Mouse (Mus musculus): ENCODE measurements at regions not wholly inside any gene's neighbourhood (a gene's known extent, or its start where the extent isn't known, plus 50 kb on each side); places are given as distances from the start of the nearest gene placed in this dataset.

DNA sequence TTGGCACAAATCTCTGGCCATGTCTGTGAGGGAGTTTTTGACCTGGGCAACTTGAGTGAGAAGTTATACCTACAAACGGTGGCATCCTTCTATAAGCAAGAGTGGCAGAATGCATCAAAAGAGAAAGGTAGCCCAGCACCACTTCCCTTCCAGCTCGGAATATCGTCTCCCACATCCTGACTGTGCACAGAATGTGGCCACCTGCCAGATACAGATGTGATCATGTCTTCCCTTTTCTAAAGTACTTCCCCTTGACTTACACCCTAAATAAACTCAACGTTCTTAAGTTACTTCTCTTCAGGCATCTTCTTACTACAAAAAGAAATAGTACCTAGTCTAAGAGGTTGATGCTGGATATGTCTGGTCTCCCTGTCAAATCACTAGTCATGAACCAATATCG is 175.2 kb upstream of the 2610001J05Rik start:
- no peak for DNase-seq (ENCODE audit: low spot score in 2 of 2)

DNA sequence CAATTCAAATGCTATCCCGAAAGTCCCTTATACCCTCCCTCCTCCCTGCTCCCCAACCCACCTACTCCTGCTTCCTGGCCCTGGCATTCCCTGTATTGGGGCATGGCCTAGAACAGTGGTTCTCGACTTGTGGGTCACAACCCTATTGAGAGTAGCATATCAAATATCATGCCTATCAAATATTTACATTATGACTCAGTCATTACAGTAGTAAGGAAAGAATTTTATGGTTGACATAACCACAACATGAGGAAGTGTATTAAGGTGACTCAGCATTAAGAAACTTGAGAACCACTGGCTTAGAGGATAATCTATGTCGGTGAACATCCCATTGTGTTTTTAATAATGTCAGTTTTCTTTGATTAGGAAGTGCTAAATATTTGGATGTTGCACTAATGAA is 173.3 kb upstream of the 2610001J05Rik start:
- no peak for DNase-seq (ENCODE audit: low spot score in 2 of 2)

DNA sequence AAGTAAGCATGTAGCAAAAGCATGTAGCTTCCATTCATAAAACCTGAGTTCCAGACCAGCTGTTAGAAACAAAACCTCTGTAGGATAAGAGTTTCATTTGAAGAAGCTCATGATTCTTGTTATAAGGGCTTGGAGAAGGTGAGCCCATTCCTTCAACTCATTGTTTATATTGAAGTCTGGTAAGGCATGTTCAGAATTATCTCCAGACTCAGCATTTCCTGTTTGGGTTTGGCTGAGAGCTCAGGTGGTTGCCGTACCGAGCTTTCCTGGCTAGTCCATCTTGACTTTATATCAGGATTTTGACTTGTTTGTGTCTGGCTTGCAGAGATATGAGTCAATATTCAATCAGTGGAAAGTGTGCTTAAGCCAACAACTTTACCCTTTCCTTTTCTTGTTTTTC is 154.6 kb upstream of the 2610001J05Rik start:
- no peak for DNase-seq (ENCODE audit: low spot score in 2 of 2)

DNA sequence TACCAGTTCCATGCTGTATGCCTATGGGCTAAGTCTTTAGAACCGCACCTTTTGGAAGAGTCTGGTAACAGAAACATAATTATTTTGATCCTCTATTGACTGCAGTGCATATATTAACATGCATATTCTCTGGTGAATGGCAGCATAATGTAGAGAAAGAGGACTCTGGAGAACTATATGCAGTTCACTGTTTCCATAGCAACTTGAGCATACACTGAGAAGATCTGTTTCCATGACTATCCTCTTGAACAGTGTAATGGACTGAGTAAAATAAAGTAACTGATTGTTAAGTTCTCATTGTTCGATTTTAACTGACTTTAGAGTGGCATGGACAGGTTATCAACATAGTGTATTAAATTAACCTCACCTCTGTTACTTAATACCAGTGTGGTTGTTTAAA is 147.6 kb upstream of the 2610001J05Rik start:
- DNase-seq (ENCODE audit: low spot score in 2 of 2), result no peak

DNA sequence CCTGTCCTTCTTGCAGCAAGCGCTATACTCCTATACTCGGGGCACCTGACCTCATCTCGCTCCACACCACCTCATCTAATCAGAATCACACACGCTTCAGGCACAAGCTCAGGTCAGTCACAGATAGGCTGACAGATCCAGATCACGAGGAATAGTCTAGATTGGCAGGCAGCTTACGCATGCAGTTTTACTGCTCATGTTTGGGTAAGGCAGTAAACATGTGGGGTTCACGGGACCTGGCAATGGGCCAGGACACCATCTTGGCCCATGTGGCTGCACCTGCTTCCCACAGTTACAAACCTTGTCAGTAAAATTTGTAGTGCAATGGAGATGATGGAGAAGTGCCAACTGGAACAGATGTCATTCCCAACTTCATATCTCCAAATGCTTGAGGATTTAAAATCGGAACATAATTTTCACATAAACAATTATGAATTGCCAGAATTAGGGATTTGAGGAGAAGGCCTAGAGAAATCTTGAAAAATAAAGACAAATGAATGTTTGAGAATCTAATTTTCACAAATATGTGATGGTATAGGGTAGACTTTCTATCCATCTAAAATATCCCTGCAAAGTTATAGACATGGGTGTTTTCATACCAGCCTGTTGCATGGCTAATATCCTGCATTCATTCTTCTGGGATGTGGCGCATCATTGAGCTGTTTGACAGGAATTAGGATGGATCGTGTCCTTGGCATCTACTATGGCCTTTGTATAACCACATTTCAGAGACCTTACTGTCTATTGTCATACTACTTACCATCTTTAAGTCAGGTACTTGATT is 111.5 kb upstream of the 2610001J05Rik start:
- DNase-seq (ENCODE audit: low spot score in 2 of 2), result peak in 1 of 2 experiments; percentile 14

DNA sequence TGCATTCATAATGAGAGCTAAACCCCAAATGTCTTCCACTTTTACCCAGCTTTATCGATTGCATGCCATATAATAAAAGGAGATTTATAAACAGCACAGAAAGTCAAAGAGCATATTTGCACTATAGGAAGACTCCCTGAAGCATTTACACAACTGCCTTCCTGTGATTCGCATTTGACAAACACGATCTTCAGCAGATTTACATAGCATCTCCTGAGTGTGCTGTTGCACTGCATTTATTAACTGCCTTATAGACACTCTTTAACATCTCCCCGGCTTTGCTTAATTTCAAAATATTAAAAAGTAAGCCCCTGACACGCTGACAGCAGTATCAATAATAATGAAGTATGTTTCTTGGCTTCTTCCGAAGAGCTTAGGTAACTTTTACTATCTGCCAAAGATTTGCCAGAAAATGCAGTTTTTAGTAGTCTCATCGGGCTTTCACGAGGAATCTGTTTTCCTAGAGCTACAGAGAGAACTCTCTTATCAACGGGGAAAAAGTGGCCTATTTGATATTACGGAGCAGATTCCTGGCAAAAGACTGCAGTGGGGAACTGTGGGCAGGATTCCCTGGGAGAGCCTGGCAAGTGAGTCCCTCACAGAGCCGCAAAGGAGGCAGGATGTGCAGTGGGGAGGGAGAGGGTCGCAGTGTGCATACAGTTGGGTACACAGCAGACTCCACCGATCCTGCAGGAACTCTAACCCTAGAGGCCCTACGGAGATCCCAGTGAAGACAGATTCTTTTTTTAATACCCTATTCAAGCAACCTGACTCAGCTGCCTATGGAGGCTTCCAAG is 103.6 kb upstream of the 2610001J05Rik start:
- no peak for DNase-seq (ENCODE audit: low spot score in 2 of 2)

DNA sequence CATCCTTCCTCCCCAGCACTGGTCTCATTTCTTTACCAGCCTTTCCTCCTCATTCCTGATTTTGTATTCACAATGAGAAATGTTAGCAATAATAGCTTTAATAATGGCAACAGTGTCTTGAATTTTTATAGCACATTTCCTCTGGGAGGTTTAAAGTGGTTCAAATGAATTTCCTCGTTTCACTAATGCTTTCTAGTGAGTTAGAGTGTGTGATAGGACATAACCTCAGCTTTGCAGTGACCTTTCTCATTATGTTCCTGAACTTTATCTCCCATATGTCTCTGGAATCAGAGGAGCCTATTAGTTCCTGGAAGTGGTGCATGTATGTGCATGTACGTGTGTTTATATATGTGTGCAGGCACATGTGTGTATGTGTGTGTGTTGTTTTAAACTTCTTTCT is 93.2 kb upstream of the 2610001J05Rik start:
- no peak for DNase-seq (ENCODE audit: low spot score in 2 of 2)

DNA sequence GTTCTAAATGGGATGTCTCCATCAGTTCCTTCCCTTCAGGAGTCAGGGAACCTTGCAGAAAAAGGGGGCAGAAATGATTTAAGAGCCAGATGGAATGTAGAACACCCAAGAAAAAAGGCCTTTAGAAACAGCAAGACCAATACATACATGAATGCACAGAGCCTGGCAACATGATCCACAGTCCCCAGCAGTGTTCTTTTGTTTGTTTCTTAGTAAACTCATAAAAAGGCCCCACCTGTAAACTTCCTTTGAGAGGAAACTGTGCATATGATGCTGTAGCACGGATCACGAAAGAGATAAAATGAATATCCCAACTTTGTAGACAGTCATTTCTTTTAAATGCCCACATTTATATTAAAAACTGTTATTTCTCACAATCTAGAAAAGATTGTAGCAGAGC is 92.7 kb upstream of the 2610001J05Rik start:
- DNase-seq (ENCODE audit: low spot score in 2 of 2), result no peak

DNA sequence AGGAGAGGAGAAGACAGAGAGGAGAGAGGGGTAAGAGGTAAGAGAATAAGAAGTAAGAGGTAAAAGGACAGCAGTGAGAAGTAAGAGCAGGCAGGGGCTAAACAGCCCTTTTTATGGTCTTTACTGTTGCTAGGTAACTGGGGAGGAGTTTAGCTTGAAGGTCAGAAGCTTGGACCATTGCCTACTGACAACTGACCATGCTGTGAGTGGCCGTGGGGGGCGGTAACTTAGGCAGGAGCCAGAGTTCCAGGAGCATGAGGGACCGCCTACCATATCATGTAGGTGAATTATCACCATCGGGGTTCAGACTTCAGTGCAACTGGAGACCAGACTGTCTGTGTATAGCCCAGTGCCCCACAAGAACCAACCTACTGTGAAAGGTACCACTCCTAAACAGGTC is 78.3 kb upstream of the 2610001J05Rik start:
- no peak for DNase-seq (ENCODE audit: low spot score in 2 of 2)

DNA sequence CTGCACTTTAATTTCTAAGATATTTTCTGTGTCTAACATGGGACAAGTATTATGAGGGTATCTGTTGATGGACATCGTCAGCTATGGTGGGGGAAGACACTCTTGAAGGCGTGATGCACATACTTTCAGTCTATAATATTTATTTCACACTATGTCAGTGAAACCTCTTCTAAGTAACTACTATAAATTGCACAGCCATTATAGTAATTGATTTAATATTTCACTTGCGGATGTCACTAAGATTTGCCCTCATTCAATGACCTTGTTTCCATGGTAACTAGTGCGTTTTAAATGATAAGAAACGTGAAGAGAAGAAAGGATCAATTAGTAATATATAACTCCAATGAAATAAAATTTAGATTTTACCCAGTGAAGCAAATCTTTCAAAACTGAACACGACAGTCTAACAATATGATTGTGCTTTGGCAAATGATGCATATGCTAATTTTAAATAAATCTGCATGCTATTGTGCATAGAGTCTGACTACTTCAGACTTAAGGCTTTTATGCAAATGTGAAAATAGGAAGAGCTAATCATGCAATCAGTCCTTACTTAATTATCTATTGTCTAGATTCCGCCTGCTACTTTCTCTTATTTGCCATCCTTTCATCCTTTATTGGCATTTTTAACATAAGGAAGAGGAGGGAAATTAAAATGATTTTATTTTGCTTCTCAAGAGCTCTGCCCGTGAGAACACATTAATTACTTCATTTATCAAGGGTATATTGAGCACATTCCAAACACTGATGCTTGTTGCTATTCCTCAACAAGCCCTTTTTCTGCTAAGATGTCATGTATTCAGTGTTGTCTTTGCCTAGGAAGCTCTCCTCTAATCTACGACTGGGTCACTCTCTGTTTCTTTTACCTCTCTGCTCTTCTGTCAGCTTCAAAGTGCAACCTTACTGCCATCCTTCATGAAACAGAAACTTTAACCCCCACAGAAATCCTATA is 49.8 kb upstream of the 2610001J05Rik start:
- DNase-seq (ENCODE audit: low spot score in 2 of 2), result no peak

All from gastrocnemius, postnatal 4 days (tissue).